Mouse (Mus musculus) embryonic facial prominence, embryonic 12.5 days (tissue): ENCODE data around the gene Dmgdh. TPM values are rescaled to one million over a fixed set of nuclear protein-coding genes. Genes with fewer than 3 reads are reported as not detected.

Source experiments
- ATAC-seq: fragments of 200-750 bp; cut with Nextera tagmentation; 2 replicates; pipeline ENCODE4 v1.8.0; 2017; ENCODE audit not compliant: insufficient number of reproducible peaks, insufficient read depth, low FRiP score, low TSS enrichment
- H3K27ac ChIP-seq: fragments of 300-500 bp; sonication (generic); 2 replicates; pipeline ENCODE4 v1.5.1; 2016; ENCODE audit warnings: mild to moderate bottlenecking
- H3K27me3 ChIP-seq: fragments of 300-500 bp; sonication (generic); 2 replicates; pipeline ENCODE4 v1.6.1; 2016; ENCODE audit warnings: mild to moderate bottlenecking, moderate library complexity
- H3K36me3 ChIP-seq: fragments of 300-500 bp; sonication (generic); 2 replicates; pipeline ENCODE4 v1.6.1; 2016; ENCODE audit warnings: mild to moderate bottlenecking
- H3K4me1 ChIP-seq: fragments of 300-500 bp; sonication (generic); 2 replicates; pipeline ENCODE4 v1.6.1; 2016
- H3K4me2 ChIP-seq: fragments of 300-500 bp; sonication (generic); replicated peaks from 2 replicates; pipeline ENCODE4 v1.6.1; 2016; ENCODE audit warnings: mild to moderate bottlenecking, moderate library complexity
- H3K4me3 ChIP-seq: fragments of 300-500 bp; sonication (generic); 2 replicates; pipeline ENCODE4 v1.5.1; 2016; ENCODE audit warnings: mild to moderate bottlenecking
- H3K9ac ChIP-seq: fragments of 300-500 bp; sonication (generic); 2 replicates; pipeline ENCODE4 v1.6.1; 2016; ENCODE audit warnings: mild to moderate bottlenecking, moderate library complexity
- H3K9me3 ChIP-seq: fragments of 300-500 bp; sonication (generic); 2 replicates; pipeline ENCODE4 v1.6.1; 2016; ENCODE audit warnings: mild to moderate bottlenecking, moderate library complexity
- WGBS: fragments of 180-500 bp; shearing (Covaris S2); methylation state at CpG from one replicate; pipeline ENCODE4 v1.1.7; 2016; 5-methylcytosine and 5-hydroxymethylcytosine counted together
- polyA plus RNA-seq: library from polyadenylated mRNA; unstranded; fragments of >200 nt; fragmentation: Nextera tagmentation; extraction: Ambion mirVana; gene quantifications from 2 replicates; pipeline ENCODE4 v1.2.1, GENCODE M21; 2016

Dmgdh gene
- polyA plus RNA-seq, 1 experiment from 2014 or later, result 0.12 TPM

- Histone ChIP-seq H3K36me3 (no peaks in the 10 kb centered on the region), H3K27me3 (no peaks in the 10 kb centered on the region), H3K9ac (no peak overlapping the region), H3K4me3 (no peak overlapping the region), H3K9me3 (no peaks in the 10 kb centered on the region), H3K4me1 (no peaks in the 10 kb centered on the region), H3K4me2 (no peak overlapping the region), H3K27ac (no peak overlapping the region)
- 87% methylated on average over 4 of the region's 4 CpGs for WGBS
- ATAC-seq, result no peak
Observed at GRCm38 (mm10) chr13:93712362-93712761, 38.1 kb downstream of the Dmgdh start.

DNA sequence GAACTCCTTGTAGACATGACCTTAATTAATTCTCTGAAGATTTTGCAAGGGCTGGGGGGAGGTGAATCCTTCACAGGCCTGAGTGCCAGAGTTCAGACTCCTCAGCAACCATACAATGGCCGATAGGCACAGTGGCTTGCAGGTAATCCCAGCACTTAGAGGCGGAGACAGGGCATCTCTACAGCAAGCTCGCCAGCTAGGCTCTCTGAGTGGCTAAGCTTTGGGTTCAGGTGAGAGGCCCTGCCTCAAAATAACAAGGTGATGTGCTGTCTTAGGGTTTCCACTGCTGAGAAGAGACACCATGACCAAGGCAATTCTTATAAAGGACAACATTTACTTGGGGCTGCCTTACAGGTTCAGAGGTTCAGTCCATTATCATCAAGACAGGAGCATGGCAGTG, 39.6 kb downstream of the Dmgdh start:
- Histone ChIP-seq H3K9ac (no peak overlapping the region), H3K4me2 (no peak overlapping the region), H3K27ac (no peak overlapping the region), H3K9me3 (no peaks in the 10 kb centered on the region), H3K36me3 (no peaks in the 10 kb centered on the region), H3K4me3 (no peak overlapping the region), H3K27me3 (no peaks in the 10 kb centered on the region), H3K4me1 (no peaks in the 10 kb centered on the region)
- ATAC-seq, result no peak
- 87% methylated on average over 3 of the region's 3 CpGs for WGBS

DNA sequence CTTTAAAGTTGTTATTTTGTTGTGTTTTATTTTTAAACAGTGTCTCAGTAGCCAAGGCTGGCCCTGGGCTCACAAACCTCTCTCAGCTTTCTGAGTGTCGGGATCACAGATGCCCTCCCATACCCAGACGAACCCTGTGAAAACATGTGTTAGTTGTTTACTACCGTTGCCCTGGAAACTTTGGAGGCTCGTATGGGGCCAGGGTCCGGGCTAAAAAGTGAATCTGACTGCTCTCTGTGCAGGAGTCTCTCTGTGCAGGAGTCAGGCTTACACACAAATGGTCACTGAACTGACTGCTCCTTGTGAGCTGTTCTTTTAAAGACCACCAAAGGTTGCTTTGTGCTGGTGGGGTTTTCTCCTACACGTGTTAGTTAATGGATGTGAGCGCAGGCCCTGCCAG, 42.9 kb downstream of the Dmgdh start:
- WGBS, result 34% methylated on average over 7 of the region's 7 CpGs
- no peak overlapping the region for H3K9ac ChIP-seq

DNA sequence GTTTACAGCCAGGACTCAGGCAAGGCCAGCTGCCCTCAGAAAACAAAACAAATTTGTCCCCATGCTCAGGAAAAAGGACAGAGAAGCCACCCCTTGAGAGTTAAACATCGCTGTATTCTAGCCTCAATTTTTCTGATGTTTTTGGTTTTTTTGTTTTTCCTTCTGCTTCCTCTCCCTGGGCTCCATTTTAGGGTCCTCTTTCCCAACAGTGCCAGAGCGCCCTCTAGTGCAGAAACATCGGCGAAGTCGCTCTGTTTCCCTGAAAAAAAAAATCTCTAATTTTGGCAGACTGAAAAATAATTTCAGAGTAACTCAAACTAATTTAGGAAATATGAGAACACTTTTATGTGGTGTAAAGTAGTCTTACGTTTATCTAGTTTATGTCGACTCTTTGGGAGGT, 44.7 kb downstream of the Dmgdh start:
- Histone ChIP-seq H3K4me1 (no peaks in the 10 kb centered on the region), H3K27me3 (no peaks in the 10 kb centered on the region), H3K9ac (no peak overlapping the region), H3K9me3 (no peaks in the 10 kb centered on the region), H3K4me3 (no peak overlapping the region), H3K27ac (no peak overlapping the region), H3K36me3 (no peaks in the 10 kb centered on the region), H3K4me2 (0 out of 2 replicates have a peak overlapping the region, but pooled peaks have one; percentile 13)
- ATAC-seq, result no peak
- WGBS, result 4% methylated on average over 7 of the region's 7 CpGs

More for the DNA sequence above, 42.9 kb downstream of the Dmgdh start:
- H3K27ac ChIP-seq, result no peak overlapping the region
- no peak overlapping the region for H3K4me2 ChIP-seq
- H3K9me3 ChIP-seq, result no peaks in the 10 kb centered on the region
- no peak for ATAC-seq
- no peaks in the 10 kb centered on the region for H3K4me1 ChIP-seq
- no peaks in the 10 kb centered on the region for H3K36me3 ChIP-seq
- no peak overlapping the region for H3K4me3 ChIP-seq
- no peaks in the 10 kb centered on the region for H3K27me3 ChIP-seq

DNA sequence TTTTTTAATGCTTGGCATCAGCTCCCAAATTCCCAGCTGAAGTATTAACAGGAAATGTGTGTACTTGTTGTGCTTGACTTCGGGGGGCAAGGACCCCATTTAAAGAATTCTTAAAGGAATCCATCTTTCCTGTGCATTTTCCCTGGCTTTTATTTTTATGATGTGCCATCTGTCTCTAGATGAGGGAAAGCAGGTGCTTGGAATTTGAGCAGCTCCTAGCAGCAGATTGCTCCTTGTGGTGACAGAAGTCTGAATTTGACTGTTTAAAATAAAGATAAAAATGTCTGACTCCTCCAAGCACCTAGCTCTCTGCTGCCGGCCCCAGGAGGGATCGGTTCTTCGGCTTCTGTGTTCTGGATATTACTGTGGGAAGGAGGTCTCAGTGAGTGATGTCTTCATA, 47.7 kb downstream of the Dmgdh start:
- Histone ChIP-seq H3K4me2 (no peak overlapping the region), H3K36me3 (no peaks in the 10 kb centered on the region), H3K9ac (no peak overlapping the region), H3K27me3 (no peaks in the 10 kb centered on the region), H3K27ac (no peak overlapping the region), H3K9me3 (no peaks in the 10 kb centered on the region), H3K4me3 (no peak overlapping the region), H3K4me1 (no peaks in the 10 kb centered on the region)
- WGBS, result 80% methylated on average over 4 of the region's 4 CpGs
- no peak for ATAC-seq

DNA sequence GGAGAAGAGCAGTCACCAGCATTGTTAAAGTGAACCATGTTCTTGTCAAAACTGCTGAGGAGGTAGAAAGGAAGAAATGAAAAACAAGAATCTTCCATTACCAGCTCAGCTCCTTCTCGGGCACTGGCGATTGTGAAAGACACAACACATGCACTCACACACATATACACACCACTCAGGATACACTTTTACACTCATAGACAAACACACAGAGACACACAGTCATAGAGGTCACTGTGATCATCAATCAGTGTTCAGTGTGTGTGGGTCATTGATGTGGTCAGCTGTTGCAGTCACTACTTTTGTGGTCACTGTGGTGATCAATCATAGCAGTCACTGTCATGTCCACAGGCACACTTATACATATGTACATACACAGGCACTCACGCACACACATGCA, 49.2 kb downstream of the Dmgdh start:
- no peak overlapping the region for H3K4me2 ChIP-seq

GRCm38 (mm10) chr13:93724206-93724605, 50.0 kb downstream of the Dmgdh start:
- H3K36me3 ChIP-seq, result no peaks in the 10 kb centered on the region
- WGBS, result 30% methylated on average over 2 of the region's 2 CpGs

More for the DNA sequence above, 49.2 kb downstream of the Dmgdh start:
- 88% methylated on average over 3 of the region's 3 CpGs for WGBS
- Histone ChIP-seq H3K9ac (no peak overlapping the region), H3K9me3 (no peaks in the 10 kb centered on the region), H3K36me3 (no peaks in the 10 kb centered on the region), H3K27me3 (no peaks in the 10 kb centered on the region), H3K27ac (no peak overlapping the region), H3K4me3 (no peak overlapping the region), H3K4me1 (no peaks in the 10 kb centered on the region)
- no peak for ATAC-seq

GRCm38 (mm10) chr13:93735131-93735636, 61.0 kb downstream of the Dmgdh start:
- Histone ChIP-seq H3K9me3 (no peaks in the 10 kb centered on the region), H3K9ac (no peak overlapping the region), H3K4me3 (no peak overlapping the region), H3K27me3 (no peaks in the 10 kb centered on the region), H3K36me3 (no peaks in the 10 kb centered on the region), H3K4me1 (0 out of 2 replicates have a peak, but pooled peaks cover 4% of the 10 kb centered on the region), H3K4me2 (no peak overlapping the region), H3K27ac (no peak overlapping the region)
- 83% methylated on average over 5 of the region's 5 CpGs for WGBS
- ATAC-seq, result no peak

More at GRCm38 (mm10) chr13:93724206-93724605, 50.0 kb downstream of the Dmgdh start:
- Histone ChIP-seq H3K9ac (no peak overlapping the region), H3K4me1 (no peaks in the 10 kb centered on the region), H3K4me3 (no peak overlapping the region), H3K9me3 (no peaks in the 10 kb centered on the region), H3K27ac (no peak overlapping the region), H3K4me2 (no peak overlapping the region), H3K27me3 (no peaks in the 10 kb centered on the region)
- no peak for ATAC-seq

DNA sequence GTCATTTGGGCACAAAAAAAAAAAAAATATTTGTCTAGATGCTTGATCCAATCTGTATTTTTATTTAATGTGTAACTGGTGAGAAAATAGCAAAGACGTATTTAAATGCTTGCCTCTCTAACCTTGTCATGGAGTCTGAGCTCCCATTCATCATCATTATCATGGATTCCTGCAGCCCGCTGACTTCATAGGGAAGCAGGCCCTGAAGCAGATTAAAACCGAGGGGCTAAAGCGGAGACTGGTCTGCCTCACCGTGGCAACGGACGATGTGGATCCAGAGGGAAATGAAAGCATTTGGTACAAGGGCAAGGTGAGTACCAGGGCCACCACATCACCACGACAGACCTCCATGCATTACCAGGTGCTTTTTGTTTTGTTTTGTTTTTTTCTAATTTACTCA, 69.9 kb downstream of the Dmgdh start:
- Histone ChIP-seq H3K4me1 (0 out of 2 replicates have a peak, but pooled peaks cover 4% of the 10 kb centered on the region), H3K27me3 (no peaks in the 10 kb centered on the region), H3K4me3 (no peak overlapping the region), H3K36me3 (no peaks in the 10 kb centered on the region), H3K27ac (no peak overlapping the region), H3K9me3 (no peaks in the 10 kb centered on the region), H3K9ac (no peak overlapping the region), H3K4me2 (no peak overlapping the region)
- WGBS, result 46% methylated on average over 8 of the region's 8 CpGs
- ATAC-seq, result no peak

- Histone ChIP-seq H3K36me3 (no peaks in the 10 kb centered on the region), H3K4me1 (no peaks in the 10 kb centered on the region), H3K4me2 (no peak overlapping the region), H3K27ac (no peak overlapping the region), H3K9me3 (no peaks in the 10 kb centered on the region), H3K27me3 (no peaks in the 10 kb centered on the region), H3K4me3 (no peak overlapping the region), H3K9ac (no peak overlapping the region)
- ATAC-seq, result no peak
- WGBS, result 75% methylated on average over 14 of the region's 14 CpGs
Observed at GRCm38 (mm10) chr13:93752597-93753400, 78.6 kb downstream of the Dmgdh start.

DNA sequence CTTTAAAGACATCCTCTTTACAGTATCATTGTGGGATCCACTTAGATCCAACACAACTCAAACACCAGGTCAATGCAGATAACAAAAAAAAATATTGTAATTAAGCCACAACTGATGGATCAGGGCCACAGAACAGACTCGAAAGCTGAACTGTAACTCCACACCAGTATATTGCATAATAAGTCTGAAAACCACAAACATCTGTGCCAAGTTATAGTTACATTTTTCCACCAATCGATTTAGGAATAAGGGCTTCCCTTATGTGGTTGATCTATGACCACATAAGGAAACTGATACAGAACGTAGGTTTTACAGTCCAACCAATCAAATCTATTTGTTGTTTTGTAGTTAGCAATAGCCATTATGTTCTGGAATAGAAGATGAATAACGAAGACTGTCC, 80.9 kb downstream of the Dmgdh start:
- Histone ChIP-seq H3K9ac (no peak overlapping the region), H3K4me1 (no peaks in the 10 kb centered on the region), H3K27me3 (no peaks in the 10 kb centered on the region), H3K27ac (no peak overlapping the region), H3K36me3 (no peaks in the 10 kb centered on the region), H3K4me2 (no peak overlapping the region), H3K9me3 (no peaks in the 10 kb centered on the region), H3K4me3 (no peak overlapping the region)
- ATAC-seq, result no peak
- WGBS, result 58% methylated on average over 4 of the region's 4 CpGs

- WGBS, result 90% methylated on average over 7 of the region's 7 CpGs
- Histone ChIP-seq H3K4me1 (no peaks in the 10 kb centered on the region), H3K4me2 (no peak overlapping the region), H3K9me3 (no peaks in the 10 kb centered on the region), H3K27me3 (no peaks in the 10 kb centered on the region), H3K9ac (no peak overlapping the region), H3K27ac (no peak overlapping the region), H3K4me3 (no peak overlapping the region), H3K36me3 (no peaks in the 10 kb centered on the region)
- no peak for ATAC-seq
Observed at GRCm38 (mm10) chr13:93756674-93757073, 82.4 kb downstream of the Dmgdh start.
